In the genomic region with DNA sequence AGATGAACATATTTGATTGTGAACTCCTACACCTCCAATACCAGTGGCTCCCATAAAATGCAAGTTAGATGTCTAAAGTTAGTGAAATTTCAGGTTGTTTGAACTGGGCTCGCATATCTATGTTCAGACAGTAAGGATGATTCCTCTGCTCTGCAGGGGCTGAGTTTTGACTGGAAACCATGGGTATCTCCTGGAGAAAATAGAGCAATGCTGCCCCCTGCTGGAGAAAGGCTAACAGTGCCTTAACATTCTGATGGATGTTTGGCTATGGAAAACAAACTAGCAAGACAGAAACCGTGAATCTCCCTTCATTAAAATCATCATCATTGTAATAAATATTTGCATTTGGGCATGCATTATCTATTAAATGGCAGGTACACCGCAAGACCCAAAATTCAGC, we compare ENCODE assay signal across 9 mouse cellular contexts.
A peak's percentile ranks its signal among the peaks of the same experiment; 100 is the strongest.
DNase-seq lines count a peak whose midpoint lies in the region; ATAC-seq and TF ChIP-seq lines count a peak whose summit lies in the region.
"Had no signal": no experiment of that assay in that cellular context is flagged by ENCODE, and none has a peak within 500 bp of the region (broad histone marks: within the 10 kb centered on the region; RNA-seq: fewer than 3 reads in every experiment).

No protein-coding gene starts in this region.

- no peak overlapping the region for H3K9ac ChIP-seq in forebrain, postnatal 0 days
- no peak overlapping the region for H3K9ac ChIP-seq in hindbrain, postnatal 0 days (replicated peaks; ENCODE audit: low read length)
- H3K9ac ChIP-seq in midbrain, embryonic 12.5 days (replicated peaks): no peak overlapping the region
- H3K9ac ChIP-seq: limb, embryonic 12.5 days had no signal

- H3K4me3 ChIP-seq in forebrain, postnatal 0 days (ENCODE audit: low read depth, low read length): no peak overlapping the region
- H3K4me3 ChIP-seq in hindbrain, postnatal 0 days (ENCODE audit: low read length): no peak overlapping the region
- no peak overlapping the region for H3K4me3 ChIP-seq in midbrain, embryonic 12.5 days
- H3K4me3 ChIP-seq: limb, embryonic 12.5 days had no signal

- peak; percentile 90 for DNase-seq in NIH3T3 (ENCODE audit: low read depth)
- peak; percentile 93 for DNase-seq in forebrain, postnatal 0 days
- DNase-seq in hindbrain, postnatal 0 days (ENCODE audit: low spot score): peak; percentile 93
- peak; percentile 77 to 82 for DNase-seq in left cerebral cortex, postnatal 10 days (ENCODE audit: extremely low spot score in 1 of 2, low spot score in 2 of 2)
- peak; percentile 92 for DNase-seq in right cerebral cortex, postnatal 4 days

- H3K4me2 ChIP-seq in forebrain, postnatal 0 days (ENCODE audit: low read depth): no peak overlapping the region
- H3K4me2 ChIP-seq in hindbrain, postnatal 0 days (ENCODE audit: low read depth, low read length): no peak overlapping the region
- H3K4me2 ChIP-seq in midbrain, embryonic 12.5 days (replicated peaks): no peak overlapping the region
- H3K4me2 ChIP-seq: limb, embryonic 12.5 days had no signal

- H3K27ac ChIP-seq in forebrain, postnatal 0 days (ENCODE audit: low read depth, low read length): no peak overlapping the region
- H3K27ac ChIP-seq in hindbrain, postnatal 0 days: no peak overlapping the region
- no peak overlapping the region for H3K27ac ChIP-seq in midbrain, embryonic 12.5 days (replicated peaks)
- H3K27ac ChIP-seq: limb, embryonic 12.5 days had no signal

- peak; percentile 57; the same call in 1 of the 2 replicates for ATAC-seq in cerebellum, adult (ENCODE audit: insufficient number of reproducible peaks, low FRiP score, low TSS enrichment)
- peak; percentile 82 for ATAC-seq in forebrain, postnatal 0 days
- ATAC-seq in hindbrain, postnatal 0 days: peak; percentile 68; the same call in 1 of the 2 replicates
- peak; percentile 60; the same call in 1 of the 2 replicates for ATAC-seq in midbrain, embryonic 12.5 days (ENCODE audit: low FRiP score, low read depth)
- no peak for ATAC-seq in erythroid progenitor cell, adult 5-6 weeks (replicated peaks; ENCODE audit: low FRiP score, poor library complexity, severe bottlenecking)

- no peaks in the 10 kb centered on the region for H3K9me3 ChIP-seq in forebrain, postnatal 0 days (ENCODE audit: low read length)
- H3K9me3 ChIP-seq in hindbrain, postnatal 0 days (ENCODE audit: low read length): no peaks in the 10 kb centered on the region
- 0 out of 2 replicates have a peak, but pooled peaks cover 1% of the 10 kb centered on the region for H3K9me3 ChIP-seq in midbrain, embryonic 12.5 days
- H3K9me3 ChIP-seq: limb, embryonic 12.5 days had no signal

- no peaks in the 10 kb centered on the region for H3K4me1 ChIP-seq in forebrain, postnatal 0 days (ENCODE audit: insufficient read depth)
- no peaks in the 10 kb centered on the region for H3K4me1 ChIP-seq in hindbrain, postnatal 0 days (ENCODE audit: insufficient read depth, low read length)
- H3K4me1 ChIP-seq in midbrain, embryonic 12.5 days: no peaks in the 10 kb centered on the region
- H3K4me1 ChIP-seq: limb, embryonic 12.5 days had no signal

- no peaks in the 10 kb centered on the region for H3K27me3 ChIP-seq in forebrain, postnatal 0 days (ENCODE audit: insufficient read depth, low read length)
- H3K27me3 ChIP-seq in hindbrain, postnatal 0 days (ENCODE audit: insufficient read depth, low read length): no peaks in the 10 kb centered on the region
- no peaks in the 10 kb centered on the region for H3K27me3 ChIP-seq in midbrain, embryonic 12.5 days
- H3K27me3 ChIP-seq: limb, embryonic 12.5 days had no signal

- intact Hi-C loops in left cerebral cortex, postnatal 10 days (cut with DNase I): loop anchor here (2.0 to 5.0 kb wide), 3 partner anchors 277 to 433 kb away; a partner anchor contains a TSS

- H3K36me3 ChIP-seq in forebrain, postnatal 0 days (ENCODE audit: insufficient read depth): no peaks in the 10 kb centered on the region
- H3K36me3 ChIP-seq in hindbrain, postnatal 0 days (ENCODE audit: insufficient read depth, low read length): no peaks in the 10 kb centered on the region
- H3K36me3 ChIP-seq in midbrain, embryonic 12.5 days: no peaks in the 10 kb centered on the region
- H3K36me3 ChIP-seq: limb, embryonic 12.5 days had no signal

- 7% methylated on average over 3 of the region's 3 CpGs for WGBS in forebrain, postnatal 0 days
- WGBS in hindbrain, postnatal 0 days: 11% methylated on average over 3 of the region's 3 CpGs
- WGBS in midbrain, embryonic 12.5 days: 12% methylated on average over 3 of the region's 3 CpGs

- peak; percentile 96 for TF ChIP-seq CTCF in forebrain, postnatal 0 days (IDR thresholded peaks at IDR 0.05; ENCODE audit: low read depth)
- TF ChIP-seq CTCF in hindbrain, postnatal 0 days (IDR thresholded peaks at IDR 0.05; ENCODE audit: low read depth): peak; percentile 95
